Mouse (Mus musculus) A20 (cell line): ENCODE measurements around the gene Chrna7.

ENCODE experiments used
- DNase-seq: peaks from one replicate; pipeline ENCODE4 v3.0.0-alpha.2; 2011; ENCODE audit warnings: low read depth, low spot score

Chrna7 gene

GRCm38 (mm10) chr7:63212084-63212723 lies at the start of gene Chrna7:
Gene Chrna7, minus strand, starts transcription at chr7:63212569.
- no peak for DNase-seq

DNA sequence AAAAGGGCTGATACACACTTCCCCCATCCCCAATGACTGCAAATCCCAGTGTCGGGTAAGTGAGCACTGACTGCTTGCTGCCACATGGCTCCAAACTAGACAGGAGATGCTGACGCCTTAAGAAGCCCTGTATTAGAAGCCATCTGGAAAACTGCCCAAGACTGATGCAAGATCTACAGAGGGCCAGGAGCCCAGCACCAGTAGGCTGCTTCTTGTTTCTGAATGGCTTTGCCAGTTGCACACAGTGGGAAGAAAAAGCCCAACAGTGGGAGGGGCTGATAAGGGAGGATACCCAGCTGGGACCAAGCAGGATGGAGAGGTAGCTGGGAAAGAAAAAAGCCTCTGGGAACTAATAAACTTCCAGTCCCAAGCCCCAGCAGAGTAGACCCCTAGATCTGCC lies 37.0 kb upstream of the Chrna7 start:
- no peak for DNase-seq

DNA sequence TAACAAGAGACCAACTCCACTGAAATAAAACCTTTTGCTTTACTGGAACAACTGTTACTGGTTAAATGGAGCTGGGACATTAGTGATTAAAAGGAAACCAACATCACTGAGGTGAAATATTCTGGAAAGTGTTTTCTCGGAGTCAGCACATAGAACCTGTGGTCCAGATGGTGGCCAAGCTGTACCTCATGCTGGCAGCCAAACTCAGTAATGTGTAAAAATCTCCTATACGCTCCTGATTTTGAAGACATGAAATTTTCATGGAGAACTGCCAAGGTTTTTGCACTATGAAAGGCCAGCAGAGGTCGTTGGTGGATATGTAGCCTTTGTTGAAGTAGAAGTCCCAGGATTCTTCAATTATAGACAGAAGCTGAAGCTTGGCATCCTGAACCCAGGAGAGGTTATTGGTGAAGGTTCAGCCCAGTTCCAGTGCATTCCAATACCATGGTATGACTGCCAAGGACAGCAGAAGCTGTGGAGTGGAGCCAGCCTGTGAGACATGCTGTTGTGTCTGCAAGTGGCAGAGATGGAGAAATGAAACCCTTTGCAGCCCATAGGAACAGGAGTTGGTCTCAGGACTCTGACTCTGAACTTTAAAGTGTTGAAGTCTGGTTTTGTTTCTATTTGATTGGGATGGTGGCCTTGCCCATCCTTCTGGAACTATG lies 25.6 kb upstream of the Chrna7 start:
- DNase-seq: no peak

- DNase-seq: no peak
Measured at GRCm38 (mm10) chr7:63225066-63225780, 12.9 kb upstream of the Chrna7 start.

- DNase-seq: no peak
Measured at GRCm38 (mm10) chr7:63211641-63212083, 707 bp downstream of the Chrna7 start.

DNA sequence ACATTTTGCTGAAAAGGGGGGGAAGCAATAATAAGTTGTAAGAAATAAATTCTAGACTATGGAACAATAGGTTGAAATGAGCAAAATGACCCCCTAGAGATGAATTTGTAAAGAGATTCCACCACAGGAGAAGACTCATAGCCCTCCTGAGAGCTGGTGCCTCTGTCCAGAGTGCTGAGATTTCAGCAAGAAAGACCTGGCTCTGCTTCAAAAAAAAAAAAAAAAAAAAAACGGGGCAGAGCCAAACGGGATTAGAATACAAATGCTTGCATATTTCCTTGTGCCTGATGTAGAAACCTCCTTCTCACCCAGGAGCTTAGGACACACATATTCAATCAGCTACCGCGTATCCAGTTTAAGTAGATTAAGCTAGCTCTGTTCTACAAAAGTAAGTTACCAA lies 2.9 kb downstream of the Chrna7 start:
- no peak for DNase-seq

DNA sequence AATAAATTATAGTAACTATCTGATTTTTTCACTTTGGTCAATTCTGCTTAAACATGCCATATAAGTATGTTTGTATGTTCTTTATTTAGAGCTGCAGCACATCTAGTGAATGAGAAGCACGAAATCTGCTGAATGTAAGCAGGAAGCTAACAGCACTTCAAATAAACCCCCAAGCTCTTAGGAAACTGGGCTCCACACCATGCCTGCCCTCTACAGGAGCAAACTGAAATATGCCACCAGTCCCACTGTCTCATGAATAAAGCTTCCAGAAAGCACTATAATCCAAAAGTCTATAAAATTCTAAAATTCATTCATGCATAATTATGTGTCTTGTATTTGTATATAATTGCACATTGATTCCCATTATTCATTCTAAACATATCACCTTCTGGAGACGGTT lies 5.2 kb downstream of the Chrna7 start:
- DNase-seq: no peak

GRCm38 (mm10) chr7:63195560-63195959 lies 16.8 kb downstream of the Chrna7 start:
- no peak for DNase-seq

GRCm38 (mm10) chr7:63189647-63190534 lies 22.5 kb downstream of the Chrna7 start:
- no peak for DNase-seq

GRCm38 (mm10) chr7:63170063-63170787 lies 42.1 kb downstream of the Chrna7 start:
- no peak for DNase-seq

- DNase-seq: no peak
Measured at GRCm38 (mm10) chr7:63164617-63165016, 47.8 kb downstream of the Chrna7 start.

- DNase-seq: no peak
Measured at GRCm38 (mm10) chr7:63162272-63162864, 50.0 kb downstream of the Chrna7 start.

- no peak for DNase-seq
Measured at GRCm38 (mm10) chr7:63153239-63153638, 59.1 kb downstream of the Chrna7 start.

- DNase-seq: no peak
Measured at GRCm38 (mm10) chr7:63148740-63149139, 63.6 kb downstream of the Chrna7 start.

GRCm38 (mm10) chr7:63148321-63148720 lies 64.0 kb downstream of the Chrna7 start:
- no peak for DNase-seq

- no peak for DNase-seq
Measured at GRCm38 (mm10) chr7:63122547-63122946, 89.8 kb downstream of the Chrna7 start.

- DNase-seq: no peak
Measured at GRCm38 (mm10) chr7:63113671-63114070, 98.7 kb downstream of the Chrna7 start.

- DNase-seq: no peak
Measured at GRCm38 (mm10) chr7:63113252-63113651, 99.1 kb downstream of the Chrna7 start.

DNA sequence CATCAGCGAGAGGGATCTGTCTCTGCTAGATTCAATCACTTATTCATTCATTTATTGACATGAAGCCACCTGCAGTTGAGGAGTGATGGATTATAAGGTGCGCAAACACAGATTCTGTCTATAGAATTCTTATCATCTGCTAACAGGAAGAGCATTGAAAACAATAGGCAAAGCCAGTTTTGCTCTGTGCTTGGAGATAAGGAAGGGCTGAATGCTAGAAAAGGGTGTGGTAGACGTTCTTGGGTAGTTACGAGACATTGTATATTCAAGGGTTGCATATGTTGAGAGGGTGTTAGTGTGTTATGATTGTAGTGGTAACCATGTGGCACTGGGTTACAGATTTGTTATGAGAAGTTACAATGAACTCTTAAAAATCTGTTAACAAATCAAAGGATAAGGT lies 103.0 kb downstream of the Chrna7 start:
- no peak for DNase-seq

DNA sequence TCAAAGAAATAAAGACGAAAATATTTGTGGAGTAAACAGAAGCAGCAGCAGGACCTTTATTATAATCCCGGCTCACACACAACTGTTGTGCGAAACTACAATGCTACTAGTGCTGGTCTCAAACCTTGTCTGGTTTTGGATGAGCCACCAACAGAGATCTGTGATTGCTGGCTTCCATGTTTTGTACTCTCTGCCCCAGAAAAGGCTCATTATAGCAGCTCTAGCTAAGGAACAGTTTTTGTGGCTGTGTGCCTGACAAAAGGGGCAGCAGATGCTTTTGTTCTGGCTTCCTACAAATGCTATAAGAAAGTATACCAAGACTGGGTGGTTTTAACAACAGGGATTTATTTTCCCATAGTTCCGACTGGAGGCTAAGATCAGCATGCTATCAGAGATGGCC lies 126.4 kb downstream of the Chrna7 start:
- no peak for DNase-seq
